Mouse (Mus musculus): ENCODE data around the gene Egfem1. TPM values are rescaled to one million over a fixed set of nuclear protein-coding genes. Genes with fewer than 3 reads are reported as not detected.
A peak's percentile ranks its signal among the peaks of the same experiment; 100 is the strongest.

The Egfem1 gene
- total and polyA plus RNA-seq, 2 experiments from 2014 or later = 0.23 TPM; not detected in 1

- Histone ChIP-seq H3K4me1 (ENCODE audit: control insufficient read depth, insufficient read depth) (no peaks in the 10 kb centered on the region), H3K4me3 (ENCODE audit: low read depth, low read length) (no peak overlapping the region), H3K4me2 (ENCODE audit: low read depth, low read length) (no peak overlapping the region), H3K9me3 (replicated peaks; ENCODE audit: control insufficient read depth, low read length) (no peaks in the 10 kb centered on the region), H3K27ac (ENCODE audit: low read depth) (no peak overlapping the region), H3K36me3 (replicated peaks; ENCODE audit: control insufficient read depth, insufficient read depth, low read length) (no peaks in the 10 kb centered on the region), H3K9ac (replicated peaks; ENCODE audit: low read depth, low read length) (no peak overlapping the region), H3K27me3 (ENCODE audit: control insufficient read depth, insufficient read depth, low read length) (no peaks in the 10 kb centered on the region)
- WGBS = 89% methylated on average over 2 of the region's 2 CpGs
- DNase-seq (ENCODE audit: low spot score) (no peak), ATAC-seq (ENCODE audit: insufficient read depth, low read depth) (no peak)
- TF ChIP-seq EP300 (IDR thresholded peaks at IDR 0.05; ENCODE audit: low read depth) (no peak), CTCF (IDR thresholded peaks at IDR 0.05; ENCODE audit: low read depth) (no peak)
These were observed 339.8 kb downstream of the Egfem1 start for GRCm38 (mm10) chr3:29421634-29422033.

- ATAC-seq (ENCODE audit: insufficient read depth, low read depth) (no peak), DNase-seq (ENCODE audit: low spot score) (no peak)
- Histone ChIP-seq H3K9ac (replicated peaks; ENCODE audit: low read depth, low read length) (no peak overlapping the region), H3K4me2 (ENCODE audit: low read depth, low read length) (no peak overlapping the region), H3K27ac (ENCODE audit: low read depth) (no peak overlapping the region), H3K4me1 (ENCODE audit: control insufficient read depth, insufficient read depth) (no peaks in the 10 kb centered on the region), H3K4me3 (ENCODE audit: low read depth, low read length) (no peak overlapping the region), H3K9me3 (replicated peaks; ENCODE audit: control insufficient read depth, low read length) (no peaks in the 10 kb centered on the region), H3K36me3 (replicated peaks; ENCODE audit: control insufficient read depth, insufficient read depth, low read length) (no peaks in the 10 kb centered on the region), H3K27me3 (ENCODE audit: control insufficient read depth, insufficient read depth, low read length) (no peaks in the 10 kb centered on the region)
- TF ChIP-seq CTCF (IDR thresholded peaks at IDR 0.05; ENCODE audit: low read depth) = no peak
- TF ChIP-seq EP300 (IDR thresholded peaks at IDR 0.05; ENCODE audit: low read depth) = no peak
- 74% methylated on average over 10 of the region's 10 CpGs for WGBS
These were observed 350.6 kb downstream of the Egfem1 start for GRCm38 (mm10) chr3:29432109-29433091.

- WGBS = 86% methylated on average over 6 of the region's 6 CpGs
- no peak overlapping the region for H3K9ac ChIP-seq (replicated peaks; ENCODE audit: low read depth, low read length)
- peaks cover 3% of the 10 kb centered on the region; the same call in 1 of the 2 replicates for H3K4me1 ChIP-seq (ENCODE audit: control insufficient read depth, insufficient read depth)
- DNase-seq (ENCODE audit: low spot score) (no peak), ATAC-seq (ENCODE audit: insufficient read depth, low read depth) (no peak)
- no peaks in the 10 kb centered on the region for H3K9me3 ChIP-seq (replicated peaks; ENCODE audit: control insufficient read depth, low read length)
- H3K4me3 ChIP-seq (ENCODE audit: low read depth, low read length) = no peak overlapping the region
- H3K36me3 ChIP-seq (replicated peaks; ENCODE audit: control insufficient read depth, insufficient read depth, low read length) = no peaks in the 10 kb centered on the region
- H3K27ac ChIP-seq (ENCODE audit: low read depth) = no peak overlapping the region
- no peak overlapping the region for H3K4me2 ChIP-seq (ENCODE audit: low read depth, low read length)
- no peaks in the 10 kb centered on the region for H3K27me3 ChIP-seq (ENCODE audit: control insufficient read depth, insufficient read depth, low read length)
- no peak for TF ChIP-seq EP300 (IDR thresholded peaks at IDR 0.05; ENCODE audit: low read depth)
- no peak for TF ChIP-seq CTCF (IDR thresholded peaks at IDR 0.05; ENCODE audit: low read depth)
These were observed 361.2 kb downstream of the Egfem1 start for GRCm38 (mm10) chr3:29443024-29443423.

GRCm38 (mm10) chr3:29444661-29445060, 362.8 kb downstream of the Egfem1 start:
- no peaks in the 10 kb centered on the region for H3K36me3 ChIP-seq (replicated peaks; ENCODE audit: control insufficient read depth, insufficient read depth, low read length)
- H3K4me1 ChIP-seq (ENCODE audit: control insufficient read depth, insufficient read depth) = peaks cover 3% of the 10 kb centered on the region; the same call in 1 of the 2 replicates
- no peaks in the 10 kb centered on the region for H3K9me3 ChIP-seq (replicated peaks; ENCODE audit: control insufficient read depth, low read length)
- no peaks in the 10 kb centered on the region for H3K27me3 ChIP-seq (ENCODE audit: control insufficient read depth, insufficient read depth, low read length)
- 37% methylated on average over 5 of the region's 5 CpGs for WGBS
- no peak for TF ChIP-seq CTCF (IDR thresholded peaks at IDR 0.05; ENCODE audit: low read depth)
- no peak for TF ChIP-seq EP300 (IDR thresholded peaks at IDR 0.05; ENCODE audit: low read depth)
- no peak overlapping the region for H3K9ac ChIP-seq (replicated peaks; ENCODE audit: low read depth, low read length)
- ATAC-seq (ENCODE audit: insufficient read depth, low read depth) (no peak), DNase-seq (ENCODE audit: low spot score) (peak; percentile 7)
- no peak overlapping the region for H3K27ac ChIP-seq (ENCODE audit: low read depth)
- no peak overlapping the region for H3K4me2 ChIP-seq (ENCODE audit: low read depth, low read length)
- no peak overlapping the region for H3K4me3 ChIP-seq (ENCODE audit: low read depth, low read length)

- TF ChIP-seq EP300 (IDR thresholded peaks at IDR 0.05; ENCODE audit: low read depth) (no peak), CTCF (IDR thresholded peaks at IDR 0.05; ENCODE audit: low read depth) (no peak)
- Histone ChIP-seq H3K4me2 (ENCODE audit: low read depth, low read length) (no peak overlapping the region), H3K36me3 (replicated peaks; ENCODE audit: control insufficient read depth, insufficient read depth, low read length) (no peaks in the 10 kb centered on the region), H3K4me1 (ENCODE audit: control insufficient read depth, insufficient read depth) (peaks cover 3% of the 10 kb centered on the region; the same call in 1 of the 2 replicates), H3K27me3 (ENCODE audit: control insufficient read depth, insufficient read depth, low read length) (no peaks in the 10 kb centered on the region), H3K27ac (ENCODE audit: low read depth) (no peak overlapping the region), H3K4me3 (ENCODE audit: low read depth, low read length) (no peak overlapping the region), H3K9ac (replicated peaks; ENCODE audit: low read depth, low read length) (no peak overlapping the region), H3K9me3 (replicated peaks; ENCODE audit: control insufficient read depth, low read length) (no peaks in the 10 kb centered on the region)
- WGBS = 37% methylated on average over 3 of the region's 3 CpGs
- DNase-seq (ENCODE audit: low spot score) = peak; percentile 6
- ATAC-seq (ENCODE audit: insufficient read depth, low read depth) = no peak
These were observed 364.3 kb downstream of the Egfem1 start for GRCm38 (mm10) chr3:29446081-29446480.
